Mouse (Mus musculus): Measurements from ENCODE around the gene Clspn. TPM values are rescaled to one million over a fixed set of nuclear protein-coding genes. Genes with fewer than 3 reads are reported as not detected.

Clspn gene
- polyA plus RNA-seq, 1 experiment from 2014 or later = 20.6 TPM

- Histone ChIP-seq H3K36me3 (replicated peaks; ENCODE audit: insufficient read depth, low read length) (no peaks in the 10 kb centered on the region), H3K4me2 (ENCODE audit: low read depth, low read length) (no peak overlapping the region), H3K4me1 (ENCODE audit: insufficient read depth) (peaks cover 4% of the 10 kb centered on the region; the same call in 1 of the 2 replicates), H3K27ac (ENCODE audit: low read depth) (no peak overlapping the region), H3K9me3 (ENCODE audit: low read length) (no peaks in the 10 kb centered on the region), H3K4me3 (ENCODE audit: low read depth, low read length) (no peak overlapping the region), H3K27me3 (ENCODE audit: insufficient read depth, low read length) (peaks cover 19% of the 10 kb centered on the region), H3K9ac (replicated peaks) (no peak overlapping the region)
- TF ChIP-seq EP300 (IDR thresholded peaks at IDR 0.05; ENCODE audit: low read depth) (no peak), CTCF (IDR thresholded peaks at IDR 0.05; ENCODE audit: low read depth) (no peak)
- DNase-seq (no peak), ATAC-seq (no peak)
- WGBS (ENCODE audit: insufficient replicate concordance) = 63% methylated on average over 4 of the region's 4 CpGs
Observed at GRCm38 (mm10) chr4:126616312-126616711, 59.6 kb downstream of the Clspn start.

DNA sequence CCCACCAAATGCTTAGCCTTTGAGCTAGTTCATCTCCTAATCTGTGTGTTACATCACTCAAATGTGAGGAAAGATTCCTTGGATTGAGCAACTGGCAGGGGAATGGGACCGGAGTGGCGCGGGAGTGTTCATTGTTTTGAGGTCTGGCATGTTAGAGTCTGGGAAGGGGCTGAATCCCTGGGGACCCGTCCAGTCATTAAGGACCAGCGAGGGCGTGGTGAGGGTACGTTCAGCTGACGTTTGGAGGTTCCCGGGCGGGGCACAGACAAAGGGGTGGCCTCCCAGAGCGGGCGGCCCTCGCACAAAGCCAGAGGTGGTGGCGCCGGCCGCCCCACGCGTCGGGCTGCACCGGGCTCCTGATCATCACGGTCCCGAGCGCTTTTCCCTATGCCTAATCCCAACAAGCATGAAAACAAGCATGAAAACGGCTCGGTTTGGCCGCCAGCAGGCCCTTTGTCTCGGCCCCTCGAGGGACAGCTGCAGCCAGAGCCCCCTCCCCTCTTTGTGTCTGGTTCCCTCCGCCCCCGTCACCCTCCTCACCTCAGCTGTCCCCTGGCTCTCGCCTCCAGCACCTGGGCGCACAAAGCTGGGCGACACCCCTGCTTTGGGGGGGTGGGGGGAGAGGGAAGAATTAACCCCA lies 63.1 kb downstream of the Clspn start:
- 8% methylated on average over 33 of the region's 33 CpGs for WGBS (ENCODE audit: insufficient replicate concordance)
- H3K27me3 ChIP-seq (ENCODE audit: insufficient read depth, low read length) = peaks cover 19% of the 10 kb centered on the region
- H3K36me3 ChIP-seq (replicated peaks; ENCODE audit: insufficient read depth, low read length) = no peaks in the 10 kb centered on the region
- no peak for TF ChIP-seq EP300 (IDR thresholded peaks at IDR 0.05; ENCODE audit: low read depth)
- no peak for TF ChIP-seq CTCF (IDR thresholded peaks at IDR 0.05; ENCODE audit: low read depth)
- H3K4me1 ChIP-seq (ENCODE audit: insufficient read depth) = peaks cover 4% of the 10 kb centered on the region; the same call in 1 of the 2 replicates
- H3K9me3 ChIP-seq (ENCODE audit: low read length) = no peaks in the 10 kb centered on the region
- no peak for ATAC-seq
- no peak overlapping the region for H3K9ac ChIP-seq (replicated peaks)
- no peak overlapping the region for H3K27ac ChIP-seq (ENCODE audit: low read depth)
- H3K4me2 ChIP-seq (ENCODE audit: low read depth, low read length) = peak overlapping the region; percentile 35
- 0 out of 2 replicates have a peak overlapping the region, but pooled peaks have one; percentile 4 for H3K4me3 ChIP-seq (ENCODE audit: low read depth, low read length)
- no peak for DNase-seq

- 0 out of 2 replicates have a peak overlapping the region, but pooled peaks have one; percentile 4 for H3K4me3 ChIP-seq (ENCODE audit: low read depth, low read length)
Observed at GRCm38 (mm10) chr4:126620349-126620874, 63.7 kb downstream of the Clspn start.

DNA sequence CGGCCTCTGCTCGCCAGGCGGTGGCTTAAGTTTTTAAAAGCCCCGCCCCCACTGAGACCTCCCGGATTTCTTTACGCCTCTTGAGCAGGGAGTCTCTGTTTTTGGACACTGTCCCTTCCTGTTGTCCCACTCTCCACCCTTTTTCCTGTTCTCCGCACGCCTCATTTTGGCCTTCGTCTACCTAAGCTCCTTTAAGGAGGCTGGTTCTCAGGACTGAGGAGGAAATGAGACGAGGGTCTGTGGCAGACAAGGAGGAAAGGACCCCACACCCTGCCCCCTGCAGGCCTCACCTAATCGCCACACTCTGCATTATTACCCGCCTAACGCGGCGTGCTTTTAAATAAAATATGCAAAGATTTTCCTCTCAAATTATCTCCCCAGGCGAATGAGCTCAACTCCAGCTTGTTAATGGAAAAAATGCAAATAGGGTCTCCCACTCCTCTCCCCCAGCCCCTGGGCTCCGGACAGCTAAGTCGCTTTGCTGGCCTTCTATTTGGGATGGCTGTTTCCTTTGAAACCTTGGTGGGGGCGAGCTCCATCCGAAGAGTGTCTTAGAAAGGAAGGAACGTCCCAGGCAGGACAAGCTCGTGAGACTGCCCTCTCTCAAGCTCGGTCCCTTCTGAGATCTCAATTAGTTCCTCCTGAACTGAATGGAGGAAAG lies 70.4 kb downstream of the Clspn start:
- DNase-seq (no peak), ATAC-seq (no peak)
- Histone ChIP-seq H3K4me2 (ENCODE audit: low read depth, low read length) (peak overlapping the region; percentile 44), H3K36me3 (replicated peaks; ENCODE audit: insufficient read depth, low read length) (no peaks in the 10 kb centered on the region), H3K4me1 (ENCODE audit: insufficient read depth) (no peaks in the 10 kb centered on the region), H3K9me3 (ENCODE audit: low read length) (no peaks in the 10 kb centered on the region), H3K27ac (ENCODE audit: low read depth) (no peak overlapping the region), H3K27me3 (ENCODE audit: insufficient read depth, low read length) (0 out of 2 replicates have a peak, but pooled peaks cover 2% of the 10 kb centered on the region), H3K4me3 (ENCODE audit: low read depth, low read length) (no peak overlapping the region), H3K9ac (replicated peaks) (no peak overlapping the region)
- peak; percentile 34 for TF ChIP-seq CTCF (IDR thresholded peaks at IDR 0.05; ENCODE audit: low read depth)
- no peak for TF ChIP-seq EP300 (IDR thresholded peaks at IDR 0.05; ENCODE audit: low read depth)
- WGBS (ENCODE audit: insufficient replicate concordance) = 6% methylated on average over 23 of the region's 23 CpGs

More at GRCm38 (mm10) chr4:126620349-126620874, 63.7 kb downstream of the Clspn start:
- ATAC-seq (no peak), DNase-seq (no peak)
- Histone ChIP-seq H3K9me3 (ENCODE audit: low read length) (no peaks in the 10 kb centered on the region), H3K4me1 (ENCODE audit: insufficient read depth) (peaks cover 4% of the 10 kb centered on the region; the same call in 1 of the 2 replicates), H3K9ac (replicated peaks) (no peak overlapping the region), H3K27ac (ENCODE audit: low read depth) (no peak overlapping the region), H3K27me3 (ENCODE audit: insufficient read depth, low read length) (peaks cover 19% of the 10 kb centered on the region), H3K36me3 (replicated peaks; ENCODE audit: insufficient read depth, low read length) (no peaks in the 10 kb centered on the region), H3K4me2 (ENCODE audit: low read depth, low read length) (peak overlapping the region; percentile 35)
- TF ChIP-seq CTCF (IDR thresholded peaks at IDR 0.05; ENCODE audit: low read depth) (no peak), EP300 (IDR thresholded peaks at IDR 0.05; ENCODE audit: low read depth) (no peak)
- 22% methylated on average over 13 of the region's 13 CpGs for WGBS (ENCODE audit: insufficient replicate concordance)

DNA sequence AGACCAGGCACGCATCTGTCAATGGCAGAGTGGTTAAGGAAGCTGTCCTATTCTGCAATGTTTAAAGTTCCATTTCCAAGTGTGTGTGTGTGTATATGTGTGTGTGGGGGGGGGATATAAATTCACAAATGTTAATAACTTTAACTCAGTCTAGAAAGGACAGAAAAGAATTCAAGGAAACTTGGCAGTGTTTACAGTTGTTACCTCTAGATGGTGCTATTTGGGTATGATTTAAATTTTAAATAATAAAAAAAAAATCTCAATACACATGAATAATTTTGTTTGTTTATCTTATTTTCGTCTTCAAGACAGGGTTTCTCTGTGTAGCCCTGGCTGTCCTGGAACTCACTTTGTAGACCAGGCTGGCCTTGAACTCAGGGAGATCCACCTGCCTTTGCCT lies 75.2 kb downstream of the Clspn start:
- no peak for TF ChIP-seq EP300 (IDR thresholded peaks at IDR 0.05; ENCODE audit: low read depth)
- TF ChIP-seq CTCF (IDR thresholded peaks at IDR 0.05; ENCODE audit: low read depth) = 0 out of 2 replicates have a peak, but pooled peaks have one; percentile 14
- H3K4me2 ChIP-seq (ENCODE audit: low read depth, low read length) = no peak overlapping the region
- 0 out of 2 replicates have a peak, but pooled peaks cover 8% of the 10 kb centered on the region for H3K27me3 ChIP-seq (ENCODE audit: insufficient read depth, low read length)
- H3K27ac ChIP-seq (ENCODE audit: low read depth) = no peak overlapping the region
- ATAC-seq (no peak), DNase-seq (no peak)
- H3K4me3 ChIP-seq (ENCODE audit: low read depth, low read length) = no peak overlapping the region
- WGBS (ENCODE audit: insufficient replicate concordance) = 34% methylated on average over 2 of the region's 2 CpGs
- no peaks in the 10 kb centered on the region for H3K9me3 ChIP-seq (ENCODE audit: low read length)
- H3K36me3 ChIP-seq (replicated peaks; ENCODE audit: insufficient read depth, low read length) = no peaks in the 10 kb centered on the region
- H3K9ac ChIP-seq (replicated peaks) = no peak overlapping the region
- H3K4me1 ChIP-seq (ENCODE audit: insufficient read depth) = no peaks in the 10 kb centered on the region

DNA sequence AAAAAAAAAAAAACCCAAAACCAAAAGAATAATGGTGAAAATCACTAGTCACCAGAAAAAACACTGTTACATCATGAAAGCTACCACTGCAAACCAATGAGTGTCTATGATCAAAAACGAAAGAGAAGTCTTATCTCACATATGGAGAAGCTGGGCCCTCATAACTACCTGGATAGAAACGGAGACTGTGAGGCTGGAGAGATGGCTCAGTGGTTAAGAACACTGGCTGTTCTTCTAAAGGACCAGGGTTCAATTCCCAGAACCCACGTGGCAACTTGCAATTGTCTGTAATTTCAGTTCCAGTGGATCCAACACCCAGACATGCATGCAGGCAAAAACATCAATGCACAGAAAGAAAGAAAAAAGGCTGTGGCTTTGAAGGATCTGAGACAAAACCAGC lies 75.9 kb downstream of the Clspn start:
- H3K4me2 ChIP-seq (ENCODE audit: low read depth, low read length) = no peak overlapping the region
- no peak overlapping the region for H3K27ac ChIP-seq (ENCODE audit: low read depth)
- H3K4me1 ChIP-seq (ENCODE audit: insufficient read depth) = no peaks in the 10 kb centered on the region
- H3K36me3 ChIP-seq (replicated peaks; ENCODE audit: insufficient read depth, low read length) = no peaks in the 10 kb centered on the region
- ATAC-seq (no peak), DNase-seq (no peak)
- no peak overlapping the region for H3K4me3 ChIP-seq (ENCODE audit: low read depth, low read length)
- H3K9ac ChIP-seq (replicated peaks) = no peak overlapping the region
- H3K9me3 ChIP-seq (ENCODE audit: low read length) = no peaks in the 10 kb centered on the region
- H3K27me3 ChIP-seq (ENCODE audit: insufficient read depth, low read length) = 0 out of 2 replicates have a peak, but pooled peaks cover 9% of the 10 kb centered on the region
- 60% methylated on average over 3 of the region's 3 CpGs for WGBS (ENCODE audit: insufficient replicate concordance)
- TF ChIP-seq CTCF (IDR thresholded peaks at IDR 0.05; ENCODE audit: low read depth) = no peak
- no peak for TF ChIP-seq EP300 (IDR thresholded peaks at IDR 0.05; ENCODE audit: low read depth)
